ENCODE assay signal across 8 mouse cellular contexts in genomic region chr5:124111742-124112497, GRCm38 (mm10). TPM values are rescaled to one million over a fixed set of nuclear protein-coding genes. Genes with fewer than 3 reads are reported as not detected.
DNase-seq lines count a peak whose midpoint lies in the region; ATAC-seq and TF ChIP-seq lines count a peak whose summit lies in the region.

Gene Ogfod2, plus strand, starts transcription at chr5:124112297.

- H3K4me3 ChIP-seq in embryonic facial prominence, embryonic 14.5 days (ENCODE audit: low read depth, low read length), result peak within 1 kb of the TSS; percentile 84
- H3K4me3 ChIP-seq in heart, adult 2 months, result peak within 1 kb of the TSS; percentile 98
- peak within 1 kb of the TSS; percentile 82 for H3K4me3 ChIP-seq in limb, embryonic 13.5 days
- H3K4me3 ChIP-seq in midbrain, embryonic 16.5 days (ENCODE audit: low read depth, low read length), result peak within 1 kb of the TSS; percentile 71

- TF ChIP-seq POLR2A in heart, adult 2 months (IDR thresholded peaks at IDR 0.05; ENCODE audit: insufficient read depth, low read depth, low read length), result peak; percentile 89

- peak within 1 kb of the TSS; percentile 94 for H3K4me2 ChIP-seq in embryonic facial prominence, embryonic 14.5 days (ENCODE audit: low read depth, low read length)
- peak within 1 kb of the TSS; percentile 91 for H3K4me2 ChIP-seq in limb, embryonic 13.5 days (replicated peaks)
- peak within 1 kb of the TSS; percentile 96 for H3K4me2 ChIP-seq in midbrain, embryonic 16.5 days (ENCODE audit: low read length)

- peak; percentile 97 for DNase-seq in 3T3-L1 (ENCODE audit: low read depth, low spot score)
- DNase-seq in adrenal gland, postnatal 4 days (ENCODE audit: low spot score in 2 of 2), result peak; percentile 82 to 90
- DNase-seq in embryonic facial prominence, embryonic 14.5 days (ENCODE audit: low spot score), result peak; percentile 99
- peak; percentile 95 to 98 for DNase-seq in heart, adult 2 months
- peak; percentile 94 to 95 for DNase-seq in kidney, adult 8-10 months
- peak; percentile 90 to 97 for DNase-seq in spleen, postnatal 10 days (ENCODE audit: low spot score in 2 of 2)

- TF ChIP-seq EP300 in heart, adult 2 months (IDR thresholded peaks at IDR 0.05; ENCODE audit: insufficient read depth, low read depth, low read length), result peak; percentile 61; the same call in 1 of the 2 replicates

- peak; percentile 98 for ATAC-seq in embryonic facial prominence, embryonic 14.5 days (ENCODE audit: low read depth)
- ATAC-seq in limb, embryonic 13.5 days (ENCODE audit: low FRiP score, low read depth), result peak; percentile 98
- ATAC-seq in midbrain, embryonic 16.5 days, result peak; percentile 97

- peak within 1 kb of the TSS; percentile 80 for H3K9ac ChIP-seq in embryonic facial prominence, embryonic 14.5 days (ENCODE audit: low read depth, low read length)
- H3K9ac ChIP-seq in heart, adult 2 months (ENCODE audit: low read depth, low read length), result peak within 1 kb of the TSS; percentile 84
- H3K9ac ChIP-seq in limb, embryonic 13.5 days, result peak within 1 kb of the TSS; percentile 78
- peak within 1 kb of the TSS; percentile 71 for H3K9ac ChIP-seq in midbrain, embryonic 16.5 days (ENCODE audit: low read depth, low read length)

- no peaks in the 10 kb centered on the region for H3K36me3 ChIP-seq in embryonic facial prominence, embryonic 14.5 days (ENCODE audit: control insufficient read depth, insufficient read depth, low read length)
- no peaks in the 10 kb centered on the region for H3K36me3 ChIP-seq in heart, adult 2 months (ENCODE audit: control insufficient read depth, insufficient read depth, low read length)
- peaks cover 6% of the 10 kb centered on the region; the same call in 1 of the 2 replicates for H3K36me3 ChIP-seq in limb, embryonic 13.5 days
- peaks cover 3% of the 10 kb centered on the region; the same call in 1 of the 2 replicates for H3K36me3 ChIP-seq in midbrain, embryonic 16.5 days (ENCODE audit: control insufficient read depth, insufficient read depth, low read length)

- H3K9me3 ChIP-seq in embryonic facial prominence, embryonic 14.5 days (ENCODE audit: control insufficient read depth, low read length), result no peaks in the 10 kb centered on the region
- H3K9me3 ChIP-seq in limb, embryonic 13.5 days, result no peaks in the 10 kb centered on the region
- no peaks in the 10 kb centered on the region for H3K9me3 ChIP-seq in midbrain, embryonic 16.5 days (replicated peaks; ENCODE audit: control insufficient read depth, low read length, poor library complexity, severe bottlenecking)

- peak; percentile 49 for TF ChIP-seq CTCF in heart, adult 2 months (IDR thresholded peaks at IDR 0.05)

- intact Hi-C loops in heart, adult 2 months (cut with DNase I), result loop anchor here (5.0 to 10.0 kb wide), 2 partner anchors 140 to 433 kb away; partner anchors contain the start of gene Tmed2

- peaks cover 17% of the 10 kb centered on the region for H3K4me1 ChIP-seq in embryonic facial prominence, embryonic 14.5 days (ENCODE audit: control insufficient read depth, insufficient read depth, low read length)
- peaks cover 11% of the 10 kb centered on the region for H3K4me1 ChIP-seq in heart, adult 2 months (ENCODE audit: control insufficient read depth, insufficient read depth, low read length)
- H3K4me1 ChIP-seq in limb, embryonic 13.5 days, result peaks cover 22% of the 10 kb centered on the region
- peaks cover 26% of the 10 kb centered on the region for H3K4me1 ChIP-seq in midbrain, embryonic 16.5 days (ENCODE audit: control insufficient read depth, insufficient read depth, low read length)

- H3K27ac ChIP-seq in embryonic facial prominence, embryonic 14.5 days (replicated peaks; ENCODE audit: low read depth, low read length), result peak within 1 kb of the TSS; percentile 91
- H3K27ac ChIP-seq in heart, adult 2 months, result peak within 1 kb of the TSS; percentile 95
- H3K27ac ChIP-seq in limb, embryonic 13.5 days, result peak within 1 kb of the TSS; percentile 82
- H3K27ac ChIP-seq in midbrain, embryonic 16.5 days (ENCODE audit: low read length), result peak within 1 kb of the TSS; percentile 93

- H3K79me2 ChIP-seq in heart, adult 2 months (replicated peaks; ENCODE audit: control insufficient read depth, insufficient read depth, low read length), result peaks cover 5% of the 10 kb centered on the region; the same call in 1 of the 2 replicates

- no peaks in the 10 kb centered on the region for H3K27me3 ChIP-seq in embryonic facial prominence, embryonic 14.5 days (replicated peaks; ENCODE audit: control insufficient read depth, insufficient read depth, low read length)
- no peaks in the 10 kb centered on the region for H3K27me3 ChIP-seq in heart, adult 2 months (ENCODE audit: control insufficient read depth, insufficient read depth, low read length)
- H3K27me3 ChIP-seq in limb, embryonic 13.5 days, result no peaks in the 10 kb centered on the region
- H3K27me3 ChIP-seq in midbrain, embryonic 16.5 days (ENCODE audit: control insufficient read depth, insufficient read depth, low read depth, low read length), result no peaks in the 10 kb centered on the region

- WGBS in embryonic facial prominence, embryonic 14.5 days, result under 1% methylated on average over 64 of the region's 66 CpGs
- WGBS in heart, adult 2 months, result under 1% methylated on average over 66 of the region's 66 CpGs
- under 1% methylated on average over 66 of the region's 66 CpGs for WGBS in limb, embryonic 13.5 days
- 1% methylated on average over 66 of the region's 66 CpGs for WGBS in midbrain, embryonic 16.5 days

RNA-seq across cellular contexts. Expression of gene Ogfod2, which starts in this region (rescaled TPM):
- 10 to 100 TPM; 36.7 to 36.9 TPM for total RNA-seq in adrenal gland, postnatal 4 days (2021)
- 14.3 and 16.1 TPM in 2 replicates for polyA plus RNA-seq in embryonic facial prominence, embryonic 14.5 days (2014; fragmentation: Nextera tagmentation; extraction: Ambion mirVana)
- 10 to 100 TPM; 14.6 to 16.4 TPM for total RNA-seq in heart, adult 2 months (2021)
- polyA plus RNA-seq in heart, adult 2 months (2012; rRNA removed), result 25.5 and 30.0 TPM in 2 replicates
- polyA plus RNA-seq in limb, embryonic 13.5 days (2015; fragmentation: Nextera tagmentation; extraction: Ambion mirVana), result 19.4 and 21.4 TPM in 2 replicates
- 41.8 and 43.7 TPM in 2 replicates for polyA plus RNA-seq in midbrain, embryonic 16.5 days (2015; fragmentation: Nextera tagmentation; extraction: Ambion mirVana)

Comparison
In these comparisons a context has a peak if more than half of its experiments do, and no peak if none do; other contexts are left out.
1. Peak in every context shown above with its lines: DNase-seq, ATAC-seq, H3K4me3 ChIP-seq and H3K27ac ChIP-seq.